Mouse (Mus musculus) cortical plate, adult 2 months (tissue): ENCODE results near the gene Spem1.

Experiments used
- CTCF ChIP-seq: fragments of 200-500 bp; IDR thresholded peaks from 2 replicates; pipeline ENCODE4 v1.5.1; 2011; ENCODE audit warnings: mild to moderate bottlenecking, control low read depth, low read length; ENCODE audit not compliant: insufficient read depth; ENCODE audit errors: extremely low read depth
- POLR2A ChIP-seq: fragments of 200-500 bp; IDR thresholded peaks from 2 replicates; pipeline ENCODE4 v1.6.1; 2011; ENCODE audit warnings: mild to moderate bottlenecking, low read length, control low read depth; ENCODE audit not compliant: insufficient read depth; ENCODE audit errors: extremely low read depth

GRCm38 (mm10) chr11:69858113-69858998 lies 36.4 kb upstream of the Spem1 start, which contains the start of gene Tnk1:
- no peak for TF ChIP-seq CTCF
- TF ChIP-seq POLR2A, result no peak
